1 mouse cellular context compared by ENCODE assay signal in the genomic region with DNA sequence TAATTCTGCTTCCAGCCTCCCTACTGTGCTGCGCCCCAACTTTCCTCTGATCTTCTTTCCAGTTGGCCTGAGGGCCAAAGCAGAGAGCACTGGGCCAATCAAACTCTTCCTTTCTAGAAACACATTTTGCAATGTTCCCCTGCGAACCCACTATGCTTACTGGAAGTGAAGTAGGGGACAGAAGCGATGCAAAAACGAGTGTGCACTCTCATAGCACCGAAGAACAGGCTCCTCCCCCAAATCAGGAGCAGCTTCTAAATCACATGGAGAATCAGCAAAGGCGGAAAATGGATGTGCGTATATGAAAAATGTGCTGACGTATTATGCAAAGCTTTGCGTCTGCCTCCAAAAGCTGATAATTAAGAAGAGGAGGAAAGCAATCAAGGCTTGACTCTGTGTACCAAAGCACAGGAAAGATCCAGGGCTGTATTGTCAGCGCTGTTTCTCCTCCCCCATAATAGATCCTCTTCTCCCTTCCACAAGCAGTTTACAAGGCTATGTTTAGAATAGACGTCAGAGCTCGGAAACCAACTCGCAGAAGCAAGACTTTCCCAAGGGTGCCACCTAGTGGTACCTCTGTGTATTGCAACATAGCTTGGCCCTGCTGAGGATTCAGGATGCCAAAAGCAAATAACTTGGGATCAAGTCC.
TF ChIP-seq lines count a peak whose summit lies in the region.

No protein-coding gene starts in this region.

TF ChIP-seq in CH12.LX, 34 proteins besides CTCF, POLR2A, EP300 and RAD21:
- TF ChIP-seq JUND (conservative IDR thresholded peaks at IDR 0.05; ENCODE audit: low read depth, low read length) (peak; percentile 54; the same call in 1 of the 2 replicates), SMC3 (IDR thresholded peaks at IDR 0.05; ENCODE audit: low read depth, low read length) (peak; percentile 77), MEF2A (IDR thresholded peaks at IDR 0.05; ENCODE audit: borderline replicate concordance, low read depth, low read length) (peak; percentile 89), ZKSCAN1 (IDR thresholded peaks at IDR 0.05; ENCODE audit: borderline replicate concordance, low read depth, low read length) (no peak), ETS1 (conservative IDR thresholded peaks at IDR 0.05; ENCODE audit: low read depth, low read length) (no peak), ZMIZ1 (IDR thresholded peaks at IDR 0.05; ENCODE audit: low read depth, low read length) (no peak), JUN (IDR thresholded peaks at IDR 0.05; ENCODE audit: insufficient read depth, low read depth, low read length) (peak; percentile 73), MYC (IDR thresholded peaks at IDR 0.05; ENCODE audit: low read depth, low read length) (no peak), MAFK (IDR thresholded peaks at IDR 0.05; ENCODE audit: insufficient replicate concordance, low read length) (no peak), BHLHE40 (IDR thresholded peaks at IDR 0.05; ENCODE audit: low read depth, low read length) (no peak)
TF ChIP-seq in CH12.LX: peak in this region for 4.
